Mouse (Mus musculus) thymus, postnatal 14 days (tissue): ENCODE data around the gene Mapk1ip1l.

ENCODE experiments used
- DNase-seq: peaks from one replicate; pipeline ENCODE4 v3.0.0; 2021

The Mapk1ip1l gene

DNA sequence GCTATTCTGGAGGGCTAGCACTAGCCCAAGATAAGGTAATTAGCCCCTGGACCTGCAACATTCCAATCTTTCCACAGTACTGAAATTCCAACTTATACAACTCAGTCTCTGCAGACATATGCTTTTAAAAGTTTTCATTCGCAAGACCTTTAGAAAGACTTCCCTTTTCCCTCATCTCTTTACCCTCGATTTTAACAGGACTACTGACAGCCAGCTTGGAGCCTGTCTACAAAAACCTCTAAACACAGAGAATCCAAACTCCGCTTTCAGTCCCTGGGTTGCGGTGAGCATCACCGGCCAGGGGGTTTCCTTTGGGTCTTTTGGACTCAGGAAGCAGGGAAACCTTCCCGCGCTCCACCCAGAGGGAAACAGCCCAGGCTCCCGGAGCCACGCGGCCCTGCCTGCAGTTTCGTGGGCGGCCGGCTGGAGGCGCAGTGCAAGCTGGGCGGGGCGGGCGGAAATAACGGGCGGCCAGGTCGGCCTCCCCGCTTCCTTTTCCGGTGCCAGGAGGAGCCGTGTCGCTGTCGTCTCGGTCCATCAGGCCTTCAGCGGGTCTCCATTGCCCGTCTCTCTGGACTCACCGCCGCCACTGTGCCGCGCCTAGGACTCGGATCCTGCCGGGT, at the start of gene Mapk1ip1l:
Mapk1ip1l (plus strand) TSS at position 482 of the 623 bp plus-strand sequence.
- DNase-seq: peak; percentile 91

DNA sequence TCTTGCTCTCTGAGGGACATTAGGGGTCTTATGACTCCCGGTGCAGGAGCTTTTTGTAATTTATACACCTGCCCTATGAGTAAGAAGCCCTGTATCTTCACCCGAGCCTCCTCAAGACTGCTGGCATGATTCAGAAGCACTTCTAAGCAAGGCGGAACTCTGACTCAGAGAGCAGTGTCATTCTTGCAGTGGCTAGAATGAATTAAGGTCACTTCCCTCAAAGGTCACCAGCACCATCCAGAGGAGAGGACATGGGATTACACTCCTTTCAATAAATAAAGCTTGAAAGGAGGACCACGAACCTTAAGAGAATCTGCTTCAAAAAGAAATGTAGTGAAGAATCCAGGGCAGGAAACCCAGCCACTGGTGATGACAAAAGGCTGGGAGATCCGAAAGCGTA, 48.2 kb upstream of the Mapk1ip1l start:
- peak; percentile 29 for DNase-seq

DNA sequence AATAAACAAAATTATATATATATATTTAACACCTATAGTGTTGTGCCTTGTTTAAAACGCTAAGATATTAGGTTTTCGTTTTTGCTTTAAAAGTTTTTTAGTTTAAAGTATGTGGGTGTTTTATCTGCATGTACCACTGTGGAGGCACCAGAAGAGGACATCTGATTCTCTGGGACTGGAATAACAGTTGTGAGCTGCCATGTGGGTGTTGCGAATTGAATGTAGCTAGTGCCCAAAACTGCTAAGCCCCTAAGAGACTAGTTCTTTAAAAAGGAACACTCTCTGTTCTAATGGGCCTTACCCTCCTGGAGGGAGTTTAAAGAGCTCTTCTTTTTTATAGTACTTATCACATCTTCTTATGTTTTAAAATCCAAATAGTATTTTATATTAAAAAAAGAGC, 33.2 kb upstream of the Mapk1ip1l start:
- DNase-seq: no peak

GRCm38 (mm10) chr14:47265829-47266228, 32.2 kb upstream of the Mapk1ip1l start:
- no peak for DNase-seq

DNA sequence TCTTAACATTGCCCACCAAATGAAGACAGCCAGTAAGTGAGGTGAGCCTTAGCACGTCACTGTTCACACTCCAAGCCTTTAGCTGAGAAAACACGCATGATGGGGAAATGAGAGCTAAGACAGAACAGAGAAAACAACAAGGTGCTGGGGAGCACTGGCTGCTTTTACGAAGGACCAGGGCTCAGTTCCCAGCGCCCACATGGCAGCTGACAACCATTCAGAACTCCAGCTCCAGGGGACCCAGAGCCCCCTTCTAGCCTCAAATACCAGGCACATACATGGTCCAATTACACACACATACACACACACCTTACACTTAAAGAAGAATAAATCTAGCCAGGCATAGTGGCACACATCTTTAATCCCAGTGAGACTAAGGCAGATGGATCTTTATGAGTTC, 29.0 kb upstream of the Mapk1ip1l start:
- DNase-seq: no peak

GRCm38 (mm10) chr14:47269706-47270105, 28.4 kb upstream of the Mapk1ip1l start:
- DNase-seq: no peak

- no peak for DNase-seq
Measured at GRCm38 (mm10) chr14:47273751-47274150, 24.3 kb upstream of the Mapk1ip1l start.

- no peak for DNase-seq
Measured at GRCm38 (mm10) chr14:47275417-47275816, 22.6 kb upstream of the Mapk1ip1l start.

DNA sequence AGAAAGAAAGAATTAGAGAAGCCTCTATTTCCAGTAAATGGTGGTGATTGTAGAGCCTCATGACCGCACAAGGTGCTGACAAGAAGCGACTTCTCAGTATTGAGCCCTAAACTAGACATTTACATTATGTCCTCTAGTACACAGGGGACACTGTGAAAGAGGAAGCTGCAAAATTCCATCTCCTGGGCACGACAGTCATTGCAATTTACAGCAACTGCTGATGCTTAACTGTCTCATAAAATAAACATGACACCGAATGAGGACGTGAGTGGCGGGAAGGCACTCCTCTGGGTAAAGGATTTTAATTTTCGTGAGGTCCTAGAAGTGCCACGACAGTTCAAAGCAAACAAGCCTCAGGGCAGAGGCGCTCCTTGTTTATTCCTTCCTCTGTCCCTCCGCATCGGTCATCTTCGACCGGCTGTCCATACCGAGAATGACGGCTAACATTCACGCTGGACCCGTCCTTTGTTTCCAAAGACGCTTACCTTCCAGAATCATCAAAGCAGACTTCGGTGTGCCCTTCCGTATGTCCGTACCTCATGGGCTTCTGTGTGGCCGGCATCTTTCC, 21.9 kb upstream of the Mapk1ip1l start:
- DNase-seq: no peak

DNA sequence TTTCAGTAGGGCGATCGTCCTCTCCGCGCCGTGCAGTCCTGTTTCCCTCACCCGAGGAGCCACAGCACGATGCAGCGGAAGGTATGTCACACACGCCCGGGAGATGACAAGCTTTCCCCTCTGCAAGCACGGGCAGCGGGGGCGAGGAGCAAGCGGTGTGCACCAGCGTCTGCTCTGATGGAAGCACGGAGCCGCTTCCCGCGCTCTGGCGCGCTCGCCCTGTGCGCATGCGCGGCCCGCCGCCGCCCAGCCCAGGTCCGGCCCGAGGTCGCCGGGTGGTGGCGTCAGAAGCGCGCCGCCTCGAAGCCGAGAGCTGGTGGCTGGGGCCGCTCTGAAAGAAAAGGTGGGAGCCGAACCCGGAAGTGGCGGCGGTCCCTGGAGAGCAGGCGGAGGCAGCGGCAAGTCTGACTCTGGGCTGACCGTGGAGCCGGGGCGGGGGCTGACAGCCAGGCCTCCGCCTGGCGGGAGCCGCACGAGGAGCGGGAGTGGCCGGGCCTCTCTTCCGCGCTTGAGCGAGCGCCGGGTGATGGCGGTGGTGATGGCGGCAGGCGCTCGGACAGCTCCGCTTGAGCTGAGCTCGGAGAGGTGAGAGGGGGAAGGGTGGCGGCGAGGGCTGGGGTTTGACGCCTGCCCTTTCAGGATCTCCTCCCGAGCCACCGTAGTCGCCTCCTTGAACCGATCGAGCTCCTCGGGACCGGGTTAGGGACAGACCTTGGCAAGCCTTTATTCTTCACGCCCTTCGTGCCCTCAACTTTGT, 21.3 kb upstream of the Mapk1ip1l start, which contains the start of the genes Wdhd1 and Socs4:
Wdhd1 (minus strand) TSS at position 221 of the 757 bp plus-strand sequence.
Socs4 (plus strand) TSS at position 295 of the 757 bp plus-strand sequence.
- DNase-seq: peak; percentile 97

GRCm38 (mm10) chr14:47279058-47279457, 19.0 kb upstream of the Mapk1ip1l start:
- DNase-seq: no peak

- DNase-seq: no peak
Measured at GRCm38 (mm10) chr14:47281535-47281934, 16.5 kb upstream of the Mapk1ip1l start.

- no peak for DNase-seq
Measured at GRCm38 (mm10) chr14:47283568-47283967, 14.5 kb upstream of the Mapk1ip1l start.

DNA sequence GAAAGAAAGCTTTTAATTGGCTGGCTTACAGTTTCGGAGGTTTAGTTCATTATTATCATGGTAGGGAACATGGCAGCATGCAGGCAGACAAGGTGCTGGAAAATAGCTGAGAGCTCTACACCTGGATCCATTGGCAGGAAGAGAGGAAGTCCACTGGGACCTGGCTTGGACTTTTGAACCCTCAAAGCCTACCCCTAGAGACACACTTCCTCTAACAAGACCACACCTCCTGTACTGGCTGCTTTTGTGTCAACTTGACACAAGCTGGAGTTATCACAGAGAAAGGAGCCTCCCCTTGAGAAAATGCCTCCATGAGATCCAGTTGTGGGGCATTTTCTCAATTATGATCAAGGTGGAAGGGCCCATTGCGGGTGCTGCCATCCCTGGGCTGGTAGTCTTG, 12.8 kb upstream of the Mapk1ip1l start:
- DNase-seq: no peak

DNA sequence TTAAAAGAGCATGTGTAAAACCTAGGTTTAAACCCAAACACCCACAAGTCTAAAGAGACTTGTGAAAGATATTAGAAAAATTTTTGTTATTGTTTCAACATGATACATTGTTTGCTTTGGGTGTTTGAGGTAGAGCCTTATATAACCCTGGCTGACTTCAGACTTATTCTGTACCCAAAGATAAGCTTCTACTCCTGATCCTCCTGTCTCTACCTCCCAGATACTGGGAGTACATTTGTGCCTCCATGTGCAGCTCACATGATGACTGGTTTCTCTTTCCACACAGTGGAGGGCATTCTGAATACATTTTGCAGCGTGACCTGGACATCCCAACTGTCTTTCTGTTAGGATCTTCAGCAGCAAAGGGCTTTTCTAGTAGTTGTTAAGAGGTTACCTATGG, 11.9 kb upstream of the Mapk1ip1l start:
- no peak for DNase-seq

- no peak for DNase-seq
Measured at GRCm38 (mm10) chr14:47287021-47287420, 11.0 kb upstream of the Mapk1ip1l start.

DNA sequence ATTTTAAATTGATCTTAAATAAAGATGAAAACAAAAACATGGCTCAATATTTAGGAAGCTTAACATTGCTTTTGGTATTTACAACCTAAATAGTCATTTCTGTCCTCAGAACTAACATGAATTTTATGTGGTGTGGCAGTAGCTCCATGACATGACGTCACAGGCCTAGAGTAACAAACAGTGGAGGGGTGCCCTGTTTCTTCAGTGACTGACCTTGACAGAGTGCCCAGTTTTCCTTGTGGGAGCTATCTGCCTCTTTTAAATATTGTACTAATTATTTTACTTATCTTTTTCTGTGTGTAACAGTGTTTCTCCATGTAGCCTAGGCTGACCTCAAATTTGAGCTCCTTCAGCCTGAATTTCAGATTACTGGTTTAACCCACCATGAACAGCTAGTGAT, 6.3 kb upstream of the Mapk1ip1l start:
- no peak for DNase-seq

- DNase-seq: no peak
Measured at GRCm38 (mm10) chr14:47294136-47294535, 3.9 kb upstream of the Mapk1ip1l start.

DNA sequence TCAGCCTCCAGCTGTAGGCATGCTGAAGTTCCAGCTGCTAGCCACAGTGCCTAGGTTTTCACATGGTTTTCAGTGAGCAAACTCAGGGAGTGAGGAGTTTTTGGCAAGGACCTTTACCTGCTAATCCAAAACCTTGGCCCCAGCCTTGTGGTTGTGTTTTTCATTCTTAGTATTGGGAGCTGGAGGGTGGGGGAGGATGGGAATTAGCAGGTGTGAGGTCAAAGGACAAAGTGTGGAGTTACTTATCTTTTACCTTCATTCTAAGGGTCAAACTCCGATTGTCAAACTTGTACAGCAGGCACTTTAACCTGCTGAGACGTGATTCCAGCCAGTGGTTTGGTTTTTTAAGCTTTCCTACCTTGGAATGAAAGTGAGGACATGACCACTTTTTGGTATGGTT, 1.8 kb upstream of the Mapk1ip1l start:
- no peak for DNase-seq

GRCm38 (mm10) chr14:47298408-47298792, 334 bp downstream of the Mapk1ip1l start:
- DNase-seq: no peak

DNA sequence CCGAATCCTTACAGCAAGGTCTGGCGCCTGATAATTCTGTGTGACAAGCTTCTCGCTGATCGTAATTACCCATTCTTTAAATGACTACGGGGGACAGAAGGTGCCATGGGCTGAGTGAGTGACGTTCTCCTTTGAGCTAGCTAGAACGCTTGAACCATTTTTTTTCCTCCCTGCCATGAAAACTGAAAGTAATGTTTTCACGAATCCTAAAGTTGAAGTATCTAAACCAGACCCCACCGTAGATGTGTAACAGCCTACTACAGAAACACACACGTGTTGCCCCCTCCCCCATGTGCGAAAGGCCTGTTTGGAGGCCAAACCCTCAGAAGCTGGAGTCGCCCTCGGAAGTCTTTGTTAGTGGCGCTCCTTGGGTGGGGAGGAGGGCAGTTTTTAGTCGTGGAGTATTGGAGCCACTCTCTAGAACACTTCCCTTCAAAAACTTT, 774 bp downstream of the Mapk1ip1l start:
- DNase-seq: peak; percentile 45

- DNase-seq: no peak
Measured at GRCm38 (mm10) chr14:47302885-47303680, 5.0 kb downstream of the Mapk1ip1l start.

- DNase-seq: no peak
Measured at GRCm38 (mm10) chr14:47304814-47305405, 6.8 kb downstream of the Mapk1ip1l start.
